Mouse (Mus musculus): ENCODE results near the gene Adamtsl2. TPM values are rescaled to one million over a fixed set of nuclear protein-coding genes. Genes with fewer than 3 reads are reported as not detected.

Adamtsl2 gene
- total and polyA plus RNA-seq, 3 experiments: 0.13 TPM; not detected in 2

- in situ Hi-C loops (cut with MboI; ENCODE audit: low pct_ligation_motif_present, low pct_unique_long_range_greater_than_20kb, low sequenced_read_pairs) (loop anchor here (10.0 kb wide), 1 partner anchor 189 kb away; no protein-coding TSS in a partner anchor), dilution Hi-C loops (cut with MboI; ENCODE audit: extremely low pct_ligation_motif_present, extremely low pct_unique_long_range_greater_than_20kb, low sequenced_read_pairs) (no loop called here)
- no peaks in the 10 kb centered on the region for H3K9me3 ChIP-seq (replicated peaks; ENCODE audit: low read length)
- H3K79me2 ChIP-seq (replicated peaks; ENCODE audit: control insufficient read depth, extremely low read depth, insufficient read depth, poor library complexity, severe bottlenecking): no peaks in the 10 kb centered on the region
- DNase-seq (ENCODE audit: extremely low read depth): no peak
- H3K27me3 ChIP-seq (replicated peaks): peaks cover 44% of the 10 kb centered on the region
- no peak overlapping the region for H3K9ac ChIP-seq (ENCODE audit: insufficient read depth, low read depth)
- peaks cover 0 to 7% of the 10 kb centered on the region in 2 experiments; a peak in 2 of 4 replicates for H3K4me1 ChIP-seq (ENCODE audit: control insufficient read depth in 1 of 2, insufficient read depth in 2 of 2)
- TF ChIP-seq USF1 (IDR thresholded peaks at IDR 0.05; ENCODE audit: low read depth, low read length): no peak
- no peak overlapping the region for H3K4me3 ChIP-seq (replicated peaks in 1 of 3; ENCODE audit: low read depth in 2 of 3, low read length in 2 of 3, poor library complexity in 1 of 3)
- H3K27ac ChIP-seq (ENCODE audit: insufficient read depth, low read depth): no peak overlapping the region
- H3K4me2 ChIP-seq (ENCODE audit: insufficient read depth, low read depth, poor library complexity, severe bottlenecking): no peak overlapping the region
- no peaks in the 10 kb centered on the region for H3K36me3 ChIP-seq (replicated peaks in 1 of 2; ENCODE audit: control insufficient read depth in 1 of 2, insufficient read depth in 1 of 2, low read length in 1 of 2)
These were observed 33.0 kb upstream of the Adamtsl2 start for GRCm38 (mm10) chr2:27045979-27046770.

GRCm38 (mm10) chr2:27049408-27049807, 29.8 kb upstream of the Adamtsl2 start:
- H3K36me3 ChIP-seq (replicated peaks in 1 of 2; ENCODE audit: control insufficient read depth in 1 of 2, insufficient read depth in 1 of 2, low read length in 1 of 2): no peaks in the 10 kb centered on the region
- H3K9me3 ChIP-seq (replicated peaks; ENCODE audit: low read length): no peaks in the 10 kb centered on the region
- no peak for DNase-seq (ENCODE audit: extremely low read depth)
- H3K27me3 ChIP-seq (replicated peaks): peaks cover 27% of the 10 kb centered on the region
- H3K9ac ChIP-seq (ENCODE audit: insufficient read depth, low read depth): no peak overlapping the region
- H3K4me2 ChIP-seq (ENCODE audit: insufficient read depth, low read depth, poor library complexity, severe bottlenecking): no peak overlapping the region
- dilution Hi-C loops (cut with MboI; ENCODE audit: extremely low pct_ligation_motif_present, extremely low pct_unique_long_range_greater_than_20kb, low sequenced_read_pairs): no loop called here
- H3K4me3 ChIP-seq (replicated peaks in 1 of 3; ENCODE audit: low read depth in 2 of 3, low read length in 2 of 3, poor library complexity in 1 of 3): no peak overlapping the region
- no peak for TF ChIP-seq HCFC1 (IDR thresholded peaks at IDR 0.05; ENCODE audit: low read depth, low read length)
- no peak for TF ChIP-seq E2F4 (IDR thresholded peaks at IDR 0.05; ENCODE audit: insufficient replicate concordance, low read depth, low read length)
- TF ChIP-seq ZKSCAN1 (IDR thresholded peaks at IDR 0.05; ENCODE audit: borderline replicate concordance, low read depth, low read length): no peak
- TF ChIP-seq TBP (conservative IDR thresholded peaks at IDR 0.05; ENCODE audit: low read depth, low read length): no peak
- TF ChIP-seq ZMIZ1 (IDR thresholded peaks at IDR 0.05; ENCODE audit: low read depth, low read length): no peak
- TF ChIP-seq GABPA (IDR thresholded peaks at IDR 0.05; ENCODE audit: insufficient replicate concordance, low read depth, low read length): no peak
- TF ChIP-seq RAD21 (IDR thresholded peaks at IDR 0.05; ENCODE audit: low read depth, low read length): no peak
- no peak for TF ChIP-seq BHLHE40 (IDR thresholded peaks at IDR 0.05; ENCODE audit: low read depth, low read length)
- TF ChIP-seq ZNF384 (IDR thresholded peaks at IDR 0.05; ENCODE audit: low read depth, low read length): no peak
- TF ChIP-seq CTCF (conservative IDR thresholded peaks at IDR 0.05 in 1 of 2, IDR thresholded peaks at IDR 0.05 in 1 of 2; ENCODE audit: low read depth in 2 of 2, low read length in 2 of 2): no peak
- no peak for TF ChIP-seq KAT2A (IDR thresholded peaks at IDR 0.05; ENCODE audit: insufficient replicate concordance, low read length)
- no peak for TF ChIP-seq POLR2A (IDR thresholded peaks at IDR 0.05; ENCODE audit: low read depth, low read length)
- no peak for TF ChIP-seq ZC3H11A (IDR thresholded peaks at IDR 0.05; ENCODE audit: low read depth, low read length)
- H3K79me2 ChIP-seq (replicated peaks; ENCODE audit: control insufficient read depth, extremely low read depth, insufficient read depth, poor library complexity, severe bottlenecking): no peaks in the 10 kb centered on the region
- H3K4me1 ChIP-seq (ENCODE audit: control insufficient read depth in 1 of 2, insufficient read depth in 2 of 2): peaks cover 0 to 7% of the 10 kb centered on the region in 2 experiments; a peak in 2 of 4 replicates
- no peak overlapping the region for H3K27ac ChIP-seq (ENCODE audit: insufficient read depth, low read depth)
- in situ Hi-C loops (cut with MboI; ENCODE audit: low pct_ligation_motif_present, low pct_unique_long_range_greater_than_20kb, low sequenced_read_pairs): loop anchor here (10.0 kb wide), 1 partner anchor 185 kb away; no protein-coding TSS in a partner anchor

All from CH12.LX (cell line).